Mouse (Mus musculus): ENCODE results near the gene Them7.

The Them7 gene

GRCm38 (mm10) chr2:105402180-105402579, 178.1 kb downstream of the Them7 start:
- no peak for DNase-seq (ENCODE audit: extremely low read depth, insufficient read length, low spot score)

DNA sequence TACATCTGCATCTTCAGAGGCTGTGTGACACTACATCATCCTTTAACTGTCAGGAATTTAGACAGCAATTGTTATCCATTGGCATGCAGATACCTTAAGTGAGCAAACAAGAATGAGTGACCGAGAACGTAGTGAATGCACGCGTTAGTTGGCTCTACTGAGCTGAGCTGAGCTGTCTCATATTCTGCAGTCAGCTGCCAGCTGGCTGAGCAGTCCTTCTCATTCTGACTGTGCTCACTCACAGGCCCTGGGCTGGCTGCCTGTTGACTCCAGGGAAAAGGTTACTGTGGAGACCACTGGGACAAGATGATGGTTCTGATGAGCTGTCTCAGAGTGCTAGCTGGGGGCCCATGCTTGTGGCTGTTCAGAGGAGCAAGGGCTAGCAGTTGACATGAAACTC, 184.4 kb downstream of the Them7 start:
- DNase-seq (ENCODE audit: extremely low read depth, insufficient read length, low spot score) = peak; percentile 28

- DNase-seq (ENCODE audit: extremely low read depth, insufficient read length, low spot score) = no peak
Observed at GRCm38 (mm10) chr2:105409253-105409652, 185.1 kb downstream of the Them7 start.

DNA sequence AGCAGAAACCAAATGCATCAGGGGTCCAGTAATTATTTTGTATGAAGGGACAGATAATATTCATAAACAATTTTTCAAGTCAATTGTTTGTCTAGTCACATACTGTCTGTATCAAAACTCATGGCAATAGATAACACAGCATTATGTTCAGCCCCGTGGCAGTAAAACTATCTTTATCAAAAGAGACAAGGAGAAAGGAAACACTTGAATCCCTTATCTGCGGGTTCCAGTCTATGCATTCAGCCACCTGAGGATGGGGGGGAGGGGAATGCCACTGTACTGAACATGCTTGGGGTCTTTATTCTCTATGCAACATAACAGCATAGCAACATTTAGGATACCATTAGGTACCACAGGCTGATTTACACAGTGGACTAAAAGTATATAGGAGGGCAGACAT, 190.2 kb downstream of the Them7 start:
- no peak for DNase-seq (ENCODE audit: extremely low read depth, insufficient read length, low spot score)

GRCm38 (mm10) chr2:105416046-105416659, 192.0 kb downstream of the Them7 start:
- DNase-seq (ENCODE audit: extremely low read depth, insufficient read length, low spot score) = no peak

GRCm38 (mm10) chr2:105416660-105417348, 192.7 kb downstream of the Them7 start:
- DNase-seq (ENCODE audit: extremely low read depth, insufficient read length, low spot score) = no peak

DNA sequence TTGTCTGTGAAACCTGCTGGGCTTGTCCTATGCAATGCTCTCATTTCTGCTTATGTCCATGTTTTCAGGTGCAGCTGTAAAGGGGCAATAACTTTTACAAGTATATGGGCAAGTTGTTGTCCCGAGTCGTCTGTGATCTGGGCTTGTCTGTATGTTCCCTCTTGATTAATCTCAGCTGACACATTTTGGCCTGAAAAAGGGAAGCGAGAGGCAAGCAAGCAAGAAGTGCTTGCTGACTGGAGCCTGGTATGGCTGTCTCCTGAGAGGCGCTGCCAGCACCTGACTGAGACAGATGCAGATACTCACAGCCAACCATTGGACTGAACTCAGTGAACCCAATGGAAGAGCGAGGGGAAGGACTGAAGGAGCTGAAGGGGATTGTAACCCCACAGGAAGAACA, 193.5 kb downstream of the Them7 start:
- no peak for DNase-seq (ENCODE audit: extremely low read depth, insufficient read length, low spot score)

DNA sequence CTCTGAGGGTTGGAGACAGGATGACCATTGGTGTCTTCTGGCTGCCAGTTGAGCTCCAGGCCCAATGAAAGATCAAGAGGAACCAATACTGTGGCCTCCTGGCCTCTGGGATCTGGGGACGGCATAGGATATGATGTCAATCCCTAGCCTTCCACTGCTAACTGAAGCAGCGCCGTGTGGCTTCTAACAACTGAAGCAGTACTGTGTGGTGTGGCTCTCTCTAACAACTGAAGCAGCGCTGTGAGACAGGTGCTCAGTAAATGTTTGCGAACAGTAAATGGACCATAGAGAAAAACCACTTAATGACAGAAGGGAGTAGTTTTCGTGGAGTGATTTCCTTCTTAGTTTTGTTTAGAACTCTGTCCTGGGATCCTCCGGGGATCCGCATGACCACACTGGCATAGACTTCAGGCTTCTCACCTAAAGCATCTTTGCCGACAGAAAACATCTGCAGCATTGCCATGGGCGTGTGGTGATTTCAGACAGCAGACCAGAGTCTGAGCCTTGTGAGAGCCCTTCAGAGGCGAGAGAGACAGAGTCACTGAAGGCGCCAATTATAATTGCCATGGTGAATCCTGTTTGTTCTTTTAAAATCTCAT, 194.6 kb downstream of the Them7 start:
- no peak for DNase-seq (ENCODE audit: extremely low read depth, insufficient read length, low spot score)

DNA sequence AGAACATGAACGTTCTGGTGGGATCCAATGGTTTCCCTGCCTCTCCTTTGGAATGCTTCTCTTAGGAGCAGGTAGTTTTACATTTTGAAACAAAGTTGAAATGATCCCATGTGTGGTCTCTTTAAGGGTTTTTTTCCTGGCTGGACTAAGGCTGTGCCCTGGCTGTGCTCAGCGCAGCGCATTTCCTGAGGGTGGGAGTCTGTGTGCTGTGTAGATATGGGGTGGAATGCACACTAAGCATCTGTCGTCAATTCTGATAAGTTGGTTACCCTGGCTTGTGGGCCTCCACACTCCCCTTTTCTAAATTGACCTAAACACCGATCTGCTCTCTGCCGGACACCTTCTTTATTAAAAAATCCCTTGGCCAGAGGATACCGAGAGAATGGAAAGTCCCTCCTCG, 203.3 kb downstream of the Them7 start:
- no peak for DNase-seq (ENCODE audit: extremely low read depth, insufficient read length, low spot score)

- peak; percentile 16 for DNase-seq (ENCODE audit: extremely low read depth, insufficient read length, low spot score)
Observed at GRCm38 (mm10) chr2:105428029-105428428, 203.9 kb downstream of the Them7 start.

DNA sequence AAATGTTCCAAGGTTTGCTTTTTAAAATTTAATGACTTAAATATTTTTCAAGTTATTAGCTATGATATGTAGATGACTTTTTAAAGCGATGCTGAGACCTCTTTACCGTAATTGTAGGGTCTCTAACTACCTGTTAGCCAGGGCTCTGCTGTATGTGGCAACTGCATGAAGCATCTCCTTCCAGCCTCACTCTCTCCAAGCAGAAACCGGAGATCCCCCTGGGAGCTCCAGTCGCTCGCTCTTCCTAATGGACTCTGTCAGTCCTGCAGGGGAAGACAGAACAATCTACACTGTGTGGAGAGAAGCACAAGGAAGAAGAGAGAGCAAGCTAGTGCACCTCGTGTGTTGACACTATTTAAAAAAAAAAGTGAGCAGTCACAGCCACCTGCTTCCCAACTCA, 204.3 kb downstream of the Them7 start:
- DNase-seq (ENCODE audit: extremely low read depth, insufficient read length, low spot score) = no peak
